Mouse (Mus musculus) CH12.LX (cell line): Measurements from ENCODE around the gene Ugcg.

Experiments used
- BHLHE40 ChIP-seq: IDR thresholded peaks from 2 replicates; pipeline ENCODE4 v1.6.1; 2011; ENCODE audit warnings: mild to moderate bottlenecking, low read depth, low read length, improper control_type of control experiment
- CHD1 ChIP-seq: IDR thresholded peaks from 2 replicates; pipeline ENCODE4 v1.6.1; 2012; ENCODE audit warnings: low read depth, low read length, improper control_type of control experiment, inconsistent platforms
- CTCF ChIP-seq, 2 experiments: IDR thresholded peaks in 1 of 2; conservative IDR thresholded peaks in 1 of 2; 2 replicates each; pipeline ENCODE4 v1.5.1; 2011 to 2012; ENCODE audit warnings: low read depth in 2 of 2, low read length in 2 of 2, improper control_type of control experiment in 1 of 2, inconsistent platforms in 1 of 2, mild to moderate bottlenecking in 1 of 2, moderate library complexity in 1 of 2
- ETS1 ChIP-seq: conservative IDR thresholded peaks from 2 replicates; pipeline ENCODE4 v1.6.1; 2012; ENCODE audit warnings: low read depth, mild to moderate bottlenecking, inconsistent platforms, low read length, improper control_type of control experiment, moderate library complexity
- GABPA ChIP-seq: IDR thresholded peaks from 2 replicates; pipeline ENCODE4 v1.6.1; 2012; ENCODE audit warnings: low read depth, low read length, improper control_type of control experiment, inconsistent platforms; ENCODE audit not compliant: insufficient replicate concordance
- IRF4 ChIP-seq: IDR thresholded peaks from 2 replicates; pipeline ENCODE4 v1.6.1; 2014; ENCODE audit warnings: low read depth, mild to moderate bottlenecking, inconsistent platforms, low read length, improper control_type of control experiment
- MAFK ChIP-seq: IDR thresholded peaks from 2 replicates; pipeline ENCODE4 v1.6.1; 2011; ENCODE audit warnings: low read length, improper control_type of control experiment; ENCODE audit not compliant: insufficient replicate concordance
- MEF2A ChIP-seq: IDR thresholded peaks from 2 replicates; pipeline ENCODE4 v1.6.1; 2014; ENCODE audit warnings: low read depth, mild to moderate bottlenecking, inconsistent platforms, low read length, improper control_type of control experiment, borderline replicate concordance
- POLR2A ChIP-seq: IDR thresholded peaks from 2 replicates; pipeline ENCODE4 v1.6.1; 2011; ENCODE audit warnings: low read depth, mild to moderate bottlenecking, improper control_type of control experiment, low read length
- USF1 ChIP-seq: IDR thresholded peaks from 2 replicates; pipeline ENCODE4 v1.6.1; 2014; ENCODE audit warnings: low read depth, mild to moderate bottlenecking, inconsistent platforms, low read length, improper control_type of control experiment
- ZC3H11A ChIP-seq: IDR thresholded peaks from 2 replicates; pipeline ENCODE4 v1.6.1; 2012; ENCODE audit warnings: low read depth, mild to moderate bottlenecking, inconsistent platforms, low read length, improper control_type of control experiment
- ZKSCAN1 ChIP-seq: IDR thresholded peaks from 2 replicates; pipeline ENCODE4 v1.6.1; 2012; ENCODE audit warnings: low read depth, inconsistent platforms, low read length, improper control_type of control experiment, borderline replicate concordance

- TF ChIP-seq ZKSCAN1 = no peak
- TF ChIP-seq GABPA = no peak
- no peak for TF ChIP-seq CTCF (conservative IDR thresholded peaks at IDR 0.05 in 1 of 2, IDR thresholded peaks at IDR 0.05 in 1 of 2; ENCODE audit: low read depth in 2 of 2, low read length in 2 of 2)
- no peak for TF ChIP-seq POLR2A
- TF ChIP-seq CHD1 = no peak
- TF ChIP-seq MAFK = no peak
- no peak for TF ChIP-seq USF1
- TF ChIP-seq MEF2A = no peak
- TF ChIP-seq IRF4 = no peak
- no peak for TF ChIP-seq BHLHE40
- TF ChIP-seq ETS1 = no peak
- no peak for TF ChIP-seq ZC3H11A
Observed at GRCm38 (mm10) chr4:59215585-59215984, 26.5 kb downstream of the Ugcg start.
